Mouse (Mus musculus): ENCODE data around the gene Sppl2b. TPM values are rescaled to one million over a fixed set of nuclear protein-coding genes. Genes with fewer than 3 reads are reported as not detected.
A peak's percentile ranks its signal among the peaks of the same experiment; 100 is the strongest.
"Not testable (repeated sequence)": the region's sequence is repeated elsewhere in the genome, so short reads cannot be mapped to it uniquely, and the experiment has no call there.

The Sppl2b gene
- polyA plus RNA-seq, 1 experiment from 2014 or later = 42.8 TPM

- not testable (repeated sequence) for DNase-seq (ENCODE audit: low spot score); H3K4me1 ChIP-seq; H3K36me3 ChIP-seq; H3K9me3 ChIP-seq (replicated peaks); H3K27ac ChIP-seq (replicated peaks); H3K4me3 ChIP-seq
- 84% methylated on average over 3 of the region's 3 CpGs for WGBS
- peaks cover 23% of the 10 kb centered on the region for H3K27me3 ChIP-seq (ENCODE audit: low read depth, poor library complexity, severe bottlenecking)
Measured at GRCm38 (mm10) chr10:80816303-80816702, 38.8 kb upstream of the Sppl2b start.

DNA sequence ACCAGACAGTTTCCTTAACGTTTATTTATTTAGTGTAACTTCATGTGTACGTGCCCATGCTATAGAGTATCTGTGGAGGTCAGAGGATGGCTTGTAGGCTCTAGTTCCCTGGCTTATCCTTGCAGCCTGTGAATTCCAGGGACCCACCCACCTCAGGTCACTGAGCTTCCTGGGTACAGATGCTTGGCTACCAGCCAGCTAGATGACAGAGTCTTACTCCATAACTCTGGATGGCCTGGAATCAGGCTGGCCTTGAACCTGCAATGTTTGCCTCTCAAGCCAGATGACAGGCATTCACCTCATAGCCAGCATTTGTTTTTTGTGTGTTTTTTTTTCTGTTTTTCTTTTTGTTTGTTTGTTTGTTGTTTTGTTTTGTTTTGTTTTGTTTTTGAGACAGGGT, 37.9 kb upstream of the Sppl2b start:
- Histone ChIP-seq H3K27ac (replicated peaks) (no peak overlapping the region), H3K36me3 (no peaks in the 10 kb centered on the region), H3K4me1 (no peaks in the 10 kb centered on the region), H3K27me3 (ENCODE audit: low read depth, poor library complexity, severe bottlenecking) (peaks cover 14% of the 10 kb centered on the region), H3K4me3 (no peak overlapping the region), H3K9me3 (replicated peaks) (no peaks in the 10 kb centered on the region)
- 71% methylated on average over 2 of the region's 2 CpGs for WGBS
- no peak for DNase-seq (ENCODE audit: low spot score)

DNA sequence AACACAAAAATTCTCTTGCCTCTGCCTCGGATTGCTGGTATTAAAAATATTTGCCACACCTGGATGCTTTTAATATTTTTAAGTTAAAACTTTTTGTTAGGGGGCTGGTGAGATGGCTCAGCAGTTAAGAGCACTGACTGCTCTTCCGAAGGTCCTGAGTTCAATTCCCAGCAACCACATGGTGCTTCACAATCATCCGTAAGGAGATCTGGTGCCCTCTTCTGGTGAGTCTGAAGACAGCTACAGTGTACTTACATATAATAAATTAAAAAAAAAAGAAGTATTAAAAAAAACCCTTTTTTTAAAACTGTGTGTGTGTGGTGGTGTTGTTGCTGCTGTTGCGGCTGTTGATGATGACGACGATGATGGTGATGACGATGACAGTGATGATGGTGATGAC, 37.1 kb upstream of the Sppl2b start:
- H3K27ac ChIP-seq (replicated peaks); H3K27me3 ChIP-seq (ENCODE audit: low read depth, poor library complexity, severe bottlenecking); H3K4me1 ChIP-seq; DNase-seq (ENCODE audit: low spot score); H3K9me3 ChIP-seq (replicated peaks); H3K36me3 ChIP-seq; H3K4me3 ChIP-seq: not testable (repeated sequence)
- 82% methylated on average over 7 of the region's 7 CpGs for WGBS

DNA sequence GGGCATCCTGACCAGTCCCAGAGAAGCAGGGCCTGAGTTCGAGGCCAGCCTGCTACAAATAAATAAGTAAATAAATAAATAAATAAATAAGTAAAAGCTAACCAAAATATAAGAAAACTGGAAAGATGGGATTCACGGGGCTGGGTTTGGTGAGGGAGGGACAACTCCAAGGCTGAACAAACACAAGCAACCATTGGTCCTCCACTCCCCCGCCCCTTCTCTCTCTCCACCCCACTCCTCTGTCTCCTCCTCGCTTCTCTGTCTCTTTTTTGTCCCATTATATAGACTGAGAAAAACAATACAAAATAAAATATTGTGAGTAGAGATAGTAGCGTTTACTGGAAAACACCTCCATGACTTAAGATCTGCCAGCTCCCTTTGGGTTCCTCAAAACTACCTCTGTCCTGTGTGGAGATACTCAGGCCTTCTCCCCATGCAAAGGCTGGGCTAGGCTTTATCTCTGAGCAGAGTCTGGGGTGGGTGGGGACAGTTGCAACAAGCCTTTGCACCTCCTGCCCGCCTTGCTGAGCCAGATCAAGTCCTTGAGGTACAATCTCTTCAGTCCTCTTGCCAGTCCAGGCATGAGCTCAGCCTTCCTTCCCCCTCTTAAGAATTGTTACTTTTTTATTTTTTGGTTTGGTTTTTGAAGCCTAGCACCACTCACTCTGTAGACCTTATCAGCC, 36.3 kb upstream of the Sppl2b start:
- H3K36me3 ChIP-seq = no peaks in the 10 kb centered on the region
- H3K4me3 ChIP-seq = no peak overlapping the region
- no peaks in the 10 kb centered on the region for H3K9me3 ChIP-seq (replicated peaks)
- DNase-seq (ENCODE audit: low spot score) = no peak
- WGBS = 61% methylated on average over 6 of the region's 6 CpGs
- H3K27ac ChIP-seq (replicated peaks) = no peak overlapping the region
- H3K27me3 ChIP-seq (ENCODE audit: low read depth, poor library complexity, severe bottlenecking) = no peaks in the 10 kb centered on the region
- no peaks in the 10 kb centered on the region for H3K4me1 ChIP-seq

- H3K4me1 ChIP-seq = no peaks in the 10 kb centered on the region
- no peak overlapping the region for H3K27ac ChIP-seq (replicated peaks)
- H3K9me3 ChIP-seq (replicated peaks) = no peaks in the 10 kb centered on the region
- H3K4me3 ChIP-seq = no peak overlapping the region
- H3K27me3 ChIP-seq (ENCODE audit: low read depth, poor library complexity, severe bottlenecking) = no peaks in the 10 kb centered on the region
- no peak for DNase-seq (ENCODE audit: low spot score)
- 54% methylated on average over 3 of the region's 3 CpGs for WGBS
- no peaks in the 10 kb centered on the region for H3K36me3 ChIP-seq
Measured at GRCm38 (mm10) chr10:80819406-80819805, 35.7 kb upstream of the Sppl2b start.

- 33% methylated on average over 2 of the region's 2 CpGs for WGBS
- no peaks in the 10 kb centered on the region for H3K9me3 ChIP-seq (replicated peaks)
Measured at GRCm38 (mm10) chr10:80821991-80822390, 33.1 kb upstream of the Sppl2b start.

DNA sequence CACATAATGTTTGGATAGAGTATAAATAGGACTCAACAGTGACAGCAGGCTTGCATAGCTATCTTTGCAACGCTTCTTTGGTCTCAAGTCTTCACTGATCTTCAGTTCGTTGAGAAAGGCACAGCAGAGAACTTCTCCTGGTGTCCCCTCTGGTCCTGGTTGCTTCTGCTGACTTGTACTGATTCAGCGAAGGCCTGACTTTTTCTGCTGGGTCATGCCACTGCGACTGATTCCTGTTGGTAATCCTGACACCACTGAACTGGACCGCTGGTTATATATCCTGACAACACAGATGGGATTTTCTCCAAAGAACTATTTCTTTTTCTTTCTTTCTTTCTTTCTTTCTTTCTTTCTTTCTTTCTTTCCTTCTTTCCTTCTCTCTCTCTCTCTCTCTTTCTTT, 32.5 kb upstream of the Sppl2b start:
- Histone ChIP-seq H3K36me3 (no peaks in the 10 kb centered on the region), H3K9me3 (replicated peaks) (no peaks in the 10 kb centered on the region), H3K4me1 (peaks cover 10% of the 10 kb centered on the region), H3K4me3 (no peak overlapping the region), H3K27ac (replicated peaks) (no peak overlapping the region), H3K27me3 (ENCODE audit: low read depth, poor library complexity, severe bottlenecking) (no peaks in the 10 kb centered on the region)
- DNase-seq (ENCODE audit: low spot score) = no peak
- WGBS = 94% methylated on average over 5 of the region's 5 CpGs

More at GRCm38 (mm10) chr10:80821991-80822390, 33.1 kb upstream of the Sppl2b start:
- H3K4me1 ChIP-seq = peaks cover 7% of the 10 kb centered on the region; the same call in 1 of the 2 replicates
- no peak overlapping the region for H3K27ac ChIP-seq (replicated peaks)
- H3K36me3 ChIP-seq = no peaks in the 10 kb centered on the region
- no peak for DNase-seq (ENCODE audit: low spot score)
- no peak overlapping the region for H3K4me3 ChIP-seq
- H3K27me3 ChIP-seq (ENCODE audit: low read depth, poor library complexity, severe bottlenecking) = no peaks in the 10 kb centered on the region

DNA sequence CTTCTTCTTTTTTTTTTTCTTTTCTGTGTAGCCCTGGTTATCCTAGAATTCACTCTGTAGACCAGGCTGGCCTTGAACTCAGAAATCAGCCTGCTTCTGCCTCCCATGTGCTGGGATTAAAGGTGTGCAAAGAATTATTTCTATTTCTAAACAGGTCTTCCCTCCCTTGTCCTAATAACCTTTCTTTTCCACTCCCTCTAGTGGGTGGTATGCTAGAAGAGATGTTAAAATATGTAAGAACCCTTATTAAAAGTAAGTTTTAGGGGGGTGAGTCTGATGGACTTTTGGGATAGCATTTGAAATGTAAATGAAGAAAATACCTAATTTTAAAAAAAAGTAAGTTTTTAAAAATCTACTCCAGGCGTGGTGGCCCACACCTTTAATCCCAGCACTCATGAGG, 31.8 kb upstream of the Sppl2b start:
- no peak for DNase-seq (ENCODE audit: low spot score)
- WGBS = 91% methylated on average over 1 of the region's 1 CpGs
- no peak overlapping the region for H3K27ac ChIP-seq (replicated peaks)
- peaks cover 8% of the 10 kb centered on the region for H3K36me3 ChIP-seq
- H3K9me3 ChIP-seq (replicated peaks) = no peaks in the 10 kb centered on the region
- H3K4me3 ChIP-seq = no peak overlapping the region
- no peaks in the 10 kb centered on the region for H3K27me3 ChIP-seq (ENCODE audit: low read depth, poor library complexity, severe bottlenecking)
- peaks cover 18% of the 10 kb centered on the region for H3K4me1 ChIP-seq

- no peaks in the 10 kb centered on the region for H3K9me3 ChIP-seq (replicated peaks)
- no peak overlapping the region for H3K27ac ChIP-seq (replicated peaks)
- H3K4me3 ChIP-seq = 0 out of 2 replicates have a peak overlapping the region, but pooled peaks have one; percentile 9
- 72% methylated on average over 8 of the region's 8 CpGs for WGBS
- no peak for DNase-seq (ENCODE audit: low spot score)
- peaks cover 22% of the 10 kb centered on the region for H3K4me1 ChIP-seq
- H3K36me3 ChIP-seq = peaks cover 13% of the 10 kb centered on the region
- no peaks in the 10 kb centered on the region for H3K27me3 ChIP-seq (ENCODE audit: low read depth, poor library complexity, severe bottlenecking)
Measured at GRCm38 (mm10) chr10:80823847-80824643, 31.0 kb upstream of the Sppl2b start.

- Histone ChIP-seq H3K9me3 (replicated peaks) (no peaks in the 10 kb centered on the region), H3K4me1 (peaks cover 29% of the 10 kb centered on the region), H3K36me3 (peaks cover 21% of the 10 kb centered on the region), H3K27me3 (ENCODE audit: low read depth, poor library complexity, severe bottlenecking) (no peaks in the 10 kb centered on the region), H3K4me3 (no peak overlapping the region), H3K27ac (replicated peaks) (no peak overlapping the region)
- 85% methylated on average over 2 of the region's 2 CpGs for WGBS
- no peak for DNase-seq (ENCODE audit: low spot score)
Measured at GRCm38 (mm10) chr10:80824827-80825226, 30.2 kb upstream of the Sppl2b start.

DNA sequence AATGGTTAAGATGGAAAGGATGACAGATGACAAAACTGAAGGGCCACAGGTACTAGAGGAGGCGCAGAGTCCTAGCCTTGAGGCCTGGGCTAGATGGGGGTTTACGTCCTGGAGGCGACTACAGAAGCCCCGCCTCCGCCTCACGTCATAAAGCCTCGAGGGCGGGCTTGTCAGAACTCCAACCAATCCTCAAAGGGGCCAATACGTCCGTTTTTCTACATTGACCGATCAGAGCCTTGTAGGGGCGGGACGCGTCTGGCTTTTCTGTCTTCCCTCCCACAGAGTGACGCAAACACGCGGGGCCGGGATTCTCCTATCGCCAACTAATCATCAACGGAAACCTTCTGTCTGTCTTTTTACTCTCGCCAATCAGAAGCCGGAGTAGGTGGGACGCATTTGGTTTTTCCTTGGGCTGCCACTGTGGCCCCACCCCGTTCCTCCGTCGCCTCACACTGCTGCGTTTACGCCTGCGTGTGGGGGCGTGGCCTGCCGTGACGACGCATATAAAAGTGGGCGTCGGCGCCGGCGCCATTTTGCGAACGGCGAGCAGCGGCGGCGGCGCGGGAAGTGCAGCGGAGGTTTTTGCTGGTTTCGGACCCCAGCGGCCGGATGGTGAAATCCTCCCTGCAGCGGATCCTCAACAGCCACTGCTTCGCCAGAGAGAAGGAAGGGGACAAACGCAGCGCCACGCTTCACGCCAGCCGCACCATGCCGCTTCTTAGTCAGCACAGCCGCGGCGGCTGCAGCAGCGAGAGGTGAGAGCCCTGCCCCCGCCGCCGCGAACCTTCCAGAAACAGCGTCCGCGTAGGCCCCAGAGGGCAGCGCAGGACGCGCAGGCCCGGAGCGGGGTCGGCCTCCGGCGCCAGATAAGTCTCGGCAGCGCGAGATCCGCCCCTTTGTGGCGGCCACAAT, 28.7 kb upstream of the Sppl2b start, which contains the start of gene Oaz1:
Gene Oaz1, plus strand, starts transcription at position 506 of the 912 bp plus-strand sequence.
- peaks cover 45% of the 10 kb centered on the region for H3K4me1 ChIP-seq
- no peaks in the 10 kb centered on the region for H3K27me3 ChIP-seq (ENCODE audit: low read depth, poor library complexity, severe bottlenecking)
- H3K27ac ChIP-seq (replicated peaks) = peak within 1 kb of the TSS; percentile 96
- under 1% methylated on average over 80 of the region's 82 CpGs for WGBS
- peaks cover 31% of the 10 kb centered on the region for H3K36me3 ChIP-seq
- H3K4me3 ChIP-seq = peak within 1 kb of the TSS; percentile 93
- peak; percentile 98 for DNase-seq (ENCODE audit: low spot score)
- no peaks in the 10 kb centered on the region for H3K9me3 ChIP-seq (replicated peaks)

DNA sequence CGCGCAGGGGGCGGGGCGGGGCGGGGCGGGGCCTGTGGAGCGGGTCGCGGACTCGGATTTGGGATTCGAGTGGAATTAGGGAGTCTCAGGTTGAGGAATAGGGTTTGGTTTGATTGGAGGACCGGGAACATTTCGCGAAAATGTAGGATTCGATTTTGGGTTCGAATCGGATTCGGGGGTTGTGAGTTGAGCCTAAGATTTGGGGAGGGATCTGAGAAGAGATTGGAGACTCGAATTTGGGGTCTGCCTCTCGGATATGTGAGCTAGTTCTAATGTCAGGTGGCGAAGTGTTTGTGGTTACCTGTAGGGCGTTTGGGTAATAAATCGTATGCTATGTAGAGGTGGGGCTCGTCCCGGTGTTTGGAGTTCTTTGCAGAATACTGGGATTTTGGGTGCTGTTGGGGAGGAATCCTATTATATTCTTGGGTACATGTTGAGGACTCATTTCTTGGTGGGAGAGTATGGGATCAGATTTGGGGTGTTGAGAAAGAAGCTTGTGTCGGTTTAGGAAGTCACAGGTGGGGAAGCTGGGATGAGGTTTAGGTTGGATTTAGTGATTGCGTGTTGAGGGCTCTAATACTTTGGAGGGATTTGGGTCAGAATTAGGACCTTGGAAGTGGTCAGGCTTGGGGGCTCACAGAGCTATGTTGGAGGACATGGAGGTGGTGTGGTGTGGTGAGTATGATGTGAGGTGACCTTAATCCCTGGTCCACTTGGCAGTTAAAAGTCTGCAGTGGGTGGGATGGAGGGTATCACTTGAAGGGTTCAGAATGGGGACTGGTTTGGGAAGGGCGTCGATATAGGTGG, 27.8 kb upstream of the Sppl2b start:
- no peak for DNase-seq (ENCODE audit: low spot score)
- WGBS = 8% methylated on average over 29 of the region's 29 CpGs
- Histone ChIP-seq H3K36me3 (peaks cover 31% of the 10 kb centered on the region), H3K9me3 (replicated peaks) (no peaks in the 10 kb centered on the region), H3K4me1 (peaks cover 53% of the 10 kb centered on the region), H3K27me3 (ENCODE audit: low read depth, poor library complexity, severe bottlenecking) (no peaks in the 10 kb centered on the region), H3K4me3 (peak overlapping the region; percentile 93), H3K27ac (replicated peaks) (peak overlapping the region; percentile 96)
